9 mouse cellular contexts compared by ENCODE assay signal in genomic region chr7:3376831-3377230, GRCm38 (mm10). TPM values are rescaled to one million over a fixed set of nuclear protein-coding genes. Genes with fewer than 3 reads are reported as not detected.
DNase-seq lines count a peak whose midpoint lies in the region; ATAC-seq and TF ChIP-seq lines count a peak whose summit lies in the region.
"Had no signal": no experiment of that assay in that cellular context is flagged by ENCODE, and none has a peak within 500 bp of the region (broad histone marks: within the 10 kb centered on the region; RNA-seq: fewer than 3 reads in every experiment).

No protein-coding gene starts in this region.

- TF ChIP-seq CTCF in bone marrow macrophage, adult 2 months (IDR thresholded peaks at IDR 0.05; ENCODE audit: low read depth, low read length) = peak; percentile 54

- DNase-seq in embryo, embryonic 10 days (ENCODE audit: low spot score) = peak; percentile 35
- DNase-seq in embryo, embryonic 11 days = no peak
- DNase-seq in ovary, postnatal 14 days (ENCODE audit: low spot score) = peak; percentile 52
- no peak for DNase-seq in ovary, adult 18-20 months (ENCODE audit: low spot score)
- DNase-seq in heart, adult 8-10 months (ENCODE audit: low spot score) = peak; percentile 71
- DNase-seq in lung, postnatal 36 days = peak; percentile 78

- ATAC-seq in megakaryocyte, adult 5-6 weeks (ENCODE audit: poor library complexity, severe bottlenecking) = no peak; the same call in 1 of the 2 replicates

- no peak overlapping the region for H3K27ac ChIP-seq in bone marrow macrophage, adult 2 months (ENCODE audit: insufficient read depth, low read depth, low read length)
- H3K27ac ChIP-seq: hindbrain, embryonic 15.5 days had no signal

- no peaks in the 10 kb centered on the region for H3K4me1 ChIP-seq in bone marrow macrophage, adult 2 months (ENCODE audit: control insufficient read depth, insufficient read depth, low read length)
- H3K4me1 ChIP-seq: hindbrain, embryonic 15.5 days had no signal

- TF ChIP-seq POLR2A in bone marrow macrophage, adult 2 months (IDR thresholded peaks at IDR 0.05; ENCODE audit: borderline replicate concordance, low read depth, low read length) = no peak

- H3K4me3 ChIP-seq in bone marrow macrophage, adult 2 months (ENCODE audit: insufficient read depth, low read length) = no peak overlapping the region
- H3K4me3 ChIP-seq: hindbrain, embryonic 15.5 days had no signal

RNA-seq across cellular contexts. Expression of gene Cacng8, which starts 13.7 kb away (rescaled TPM):
- 0.40 and 0.77 TPM in 2 replicates for polyA plus RNA-seq in bone marrow macrophage, adult 2 months (2012; ENCODE audit: insufficient read depth, insufficient read length, missing spikeins)
- not detected for total RNA-seq in heart, adult 8-10 months (2022)
- not detected in 2 replicates for total RNA-seq in megakaryocyte, adult 5-6 weeks (2015)
- not detected in 2 replicates for total RNA-seq in megakaryocyte, adult 5-6 weeks (2017)

RNA-seq across cellular contexts. Expression of gene Cacng7, which starts 44.1 kb away (rescaled TPM):
- polyA plus RNA-seq in bone marrow macrophage, adult 2 months (2012; ENCODE audit: insufficient read depth, insufficient read length, missing spikeins) = 0.48 TPM in 1 of 2 replicates, not detected in the other
- total RNA-seq in heart, adult 8-10 months (2022) = 1 to 10 TPM; 3.0 to 3.6 (median 3.3) TPM
- not detected in 2 replicates for total RNA-seq in megakaryocyte, adult 5-6 weeks (2015)
- not detected in 2 replicates for total RNA-seq in megakaryocyte, adult 5-6 weeks (2017)

RNA-seq across cellular contexts. Expression of gene Cacng6, which starts 47.2 kb away (rescaled TPM):
- polyA plus RNA-seq in bone marrow macrophage, adult 2 months (2012; ENCODE audit: insufficient read depth, insufficient read length, missing spikeins) = not detected in 2 replicates
- total RNA-seq in heart, adult 8-10 months (2022) = 1 to 10 TPM; 2.0 to 4.4 (median 2.5) TPM
- total RNA-seq in megakaryocyte, adult 5-6 weeks (2015) = not detected in 2 replicates
- not detected in 2 replicates for total RNA-seq in megakaryocyte, adult 5-6 weeks (2017)
- polyA plus RNA-seq: hindbrain, embryonic 15.5 days had no signal

Comparison
In these comparisons a context has a peak if more than half of its experiments do, and no peak if none do; other contexts are left out.
1. DNase-seq: peak in embryo, embryonic 10 days (single experiment), ovary, postnatal 14 days (single experiment), heart, adult 8-10 months (single experiment) and lung, postnatal 36 days (single experiment); none in embryo, embryonic 11 days (single experiment) and ovary, adult 18-20 months (single experiment).